Mouse (Mus musculus) spleen, adult 2 months (tissue): ENCODE measurements around the gene Dnaja3.

Source experiments
- CTCF ChIP-seq: fragments of 200-500 bp; IDR thresholded peaks from 2 replicates; pipeline ENCODE4 v1.5.1; 2011; ENCODE audit warnings: mild to moderate bottlenecking, inconsistent platforms; ENCODE audit not compliant: insufficient read depth, insufficient read length, insufficient replicate concordance; ENCODE audit errors: extremely low read depth
- POLR2A ChIP-seq: fragments of 200-500 bp; IDR thresholded peaks from 2 replicates; pipeline ENCODE4 v1.6.1; 2011; ENCODE audit warnings: low read depth, low read length, inconsistent platforms

DNA sequence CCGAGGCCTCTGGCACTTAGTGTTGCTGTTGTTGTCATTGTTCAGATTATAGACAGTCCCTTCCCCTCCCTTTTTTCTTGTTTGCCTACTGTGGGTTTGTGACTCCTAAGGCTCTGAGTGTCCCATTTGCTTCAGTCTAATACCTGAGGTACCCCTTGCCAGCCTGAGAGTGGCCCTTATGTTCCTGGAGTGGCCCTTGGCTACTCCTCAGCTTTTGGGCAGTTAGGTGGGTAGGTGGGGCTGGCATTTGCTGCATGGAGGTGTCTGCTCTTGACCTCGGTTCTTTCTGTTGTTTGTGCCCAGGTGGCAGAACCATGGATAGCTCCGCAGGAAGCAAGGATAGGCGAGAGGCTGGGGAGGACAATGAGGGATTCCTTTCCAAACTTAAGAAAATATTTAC is 65.8 kb downstream of the Dnaja3 start:
- TF ChIP-seq CTCF: no peak
- TF ChIP-seq POLR2A: no peak
